Mouse (Mus musculus) thymus, postnatal 36 days (tissue): ENCODE measurements around the gene Eif4g3.

Experiments used
- DNase-seq, 2 experiments: peaks; one replicate each; pipeline ENCODE4 v3.0.0; 2022; ENCODE audit warnings: mixed read lengths in 2 of 2

The Eif4g3 gene

GRCm38 (mm10) chr4:137990433-137990832 is 2.4 kb upstream of the Eif4g3 start:
- DNase-seq = no peak

GRCm38 (mm10) chr4:137991240-137991639 is 1.6 kb upstream of the Eif4g3 start:
- no peak for DNase-seq

- DNase-seq = peak; percentile 99 to 100
Observed at GRCm38 (mm10) chr4:137993291-137993758, 503 bp downstream of the Eif4g3 start.

GRCm38 (mm10) chr4:137993821-137994561 is 1.2 kb downstream of the Eif4g3 start:
- DNase-seq = peak; percentile 57 to 61

- DNase-seq = peak in 1 of 2 experiments; percentile 9
Observed at GRCm38 (mm10) chr4:137994562-137995336, 1.9 kb downstream of the Eif4g3 start.

- no peak for DNase-seq
Observed at GRCm38 (mm10) chr4:137995399-137995798, 2.6 kb downstream of the Eif4g3 start.

- DNase-seq = no peak
Observed at GRCm38 (mm10) chr4:137998232-137998631, 5.4 kb downstream of the Eif4g3 start.

- no peak for DNase-seq
Observed at GRCm38 (mm10) chr4:138000682-138001081, 7.9 kb downstream of the Eif4g3 start.

- no peak for DNase-seq
Observed at GRCm38 (mm10) chr4:138003909-138004610, 11.2 kb downstream of the Eif4g3 start.

GRCm38 (mm10) chr4:138005781-138006180 is 13.0 kb downstream of the Eif4g3 start:
- DNase-seq = no peak

- no peak for DNase-seq
Observed at GRCm38 (mm10) chr4:138006951-138007613, 14.3 kb downstream of the Eif4g3 start.

GRCm38 (mm10) chr4:138008646-138009045 is 15.8 kb downstream of the Eif4g3 start:
- DNase-seq = no peak

GRCm38 (mm10) chr4:138009786-138010502 is 17.1 kb downstream of the Eif4g3 start:
- DNase-seq = no peak

- DNase-seq = no peak
Observed at GRCm38 (mm10) chr4:138013723-138014479, 21.1 kb downstream of the Eif4g3 start.

- no peak for DNase-seq
Observed at GRCm38 (mm10) chr4:138015966-138016365, 23.1 kb downstream of the Eif4g3 start.

- DNase-seq = no peak
Observed at GRCm38 (mm10) chr4:138017085-138017637, 24.3 kb downstream of the Eif4g3 start.

GRCm38 (mm10) chr4:138018011-138018410 is 25.2 kb downstream of the Eif4g3 start:
- no peak for DNase-seq

- DNase-seq = no peak
Observed at GRCm38 (mm10) chr4:138020231-138020630, 27.4 kb downstream of the Eif4g3 start.

- no peak for DNase-seq
Observed at GRCm38 (mm10) chr4:138021651-138022050, 28.8 kb downstream of the Eif4g3 start.

GRCm38 (mm10) chr4:138022761-138023160 is 29.9 kb downstream of the Eif4g3 start:
- no peak for DNase-seq
